Mouse (Mus musculus) frontal cortex, adult (tissue): Measurements from ENCODE around the gene Ly6f.
"Not testable (repeated sequence)": the region's sequence is repeated elsewhere in the genome, so short reads cannot be mapped to it uniquely, and the experiment has no call there.

ENCODE experiments used
- ATAC-seq: cut with Nextera tagmentation; 2 replicates; pipeline ENCODE4 v1.9.2; 2017; ENCODE audit warnings: mild to moderate bottlenecking, moderate library complexity, mixed read lengths; ENCODE audit not compliant: low TSS enrichment

Ly6f gene

DNA sequence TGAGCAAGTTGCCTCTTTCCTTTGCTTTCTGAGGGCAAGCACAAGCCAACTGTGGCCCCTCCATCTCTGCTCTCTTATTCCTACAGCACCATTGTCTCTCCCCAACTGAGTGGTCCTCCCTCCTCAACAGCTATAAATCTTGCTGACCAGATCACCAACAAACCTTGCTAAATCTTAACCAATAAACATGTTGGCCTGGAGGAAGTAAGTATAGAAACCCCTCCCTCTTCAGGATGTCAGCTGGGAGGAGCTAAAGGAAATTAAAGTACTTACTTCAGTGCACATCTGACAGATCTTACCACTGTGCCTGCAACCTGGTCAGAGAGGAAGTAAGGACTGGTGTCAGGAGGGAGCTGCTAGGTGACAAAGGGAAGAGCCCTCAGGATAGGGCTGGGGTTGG, at the start of gene Ly6f:
TSS of gene Ly6f (plus strand) at position 301 of the 400 bp plus-strand sequence.
- no peak for ATAC-seq

DNA sequence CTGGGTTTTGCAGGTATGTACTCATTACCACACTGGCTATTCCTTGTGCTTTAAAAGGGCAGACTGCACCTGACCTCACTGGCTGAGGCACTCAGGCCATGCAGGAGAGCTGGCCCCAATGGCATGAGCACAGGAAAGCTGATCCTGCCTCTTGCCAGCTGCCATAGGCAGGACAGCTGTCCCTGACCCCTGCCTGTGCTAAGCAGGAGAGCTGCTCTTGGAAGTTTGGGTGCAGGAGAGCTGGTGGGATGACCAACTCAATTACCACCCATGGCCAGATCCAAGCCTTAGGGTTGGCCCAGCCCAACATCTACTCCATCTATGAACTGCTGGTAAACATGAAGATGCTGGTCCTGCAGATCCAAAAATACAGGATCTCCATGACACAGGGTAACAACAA, 46.3 kb upstream of the Ly6f start:
- no peak for ATAC-seq

- no peak for ATAC-seq
These were observed 30.4 kb upstream of the Ly6f start for GRCm38 (mm10) chr15:75237736-75238288.

DNA sequence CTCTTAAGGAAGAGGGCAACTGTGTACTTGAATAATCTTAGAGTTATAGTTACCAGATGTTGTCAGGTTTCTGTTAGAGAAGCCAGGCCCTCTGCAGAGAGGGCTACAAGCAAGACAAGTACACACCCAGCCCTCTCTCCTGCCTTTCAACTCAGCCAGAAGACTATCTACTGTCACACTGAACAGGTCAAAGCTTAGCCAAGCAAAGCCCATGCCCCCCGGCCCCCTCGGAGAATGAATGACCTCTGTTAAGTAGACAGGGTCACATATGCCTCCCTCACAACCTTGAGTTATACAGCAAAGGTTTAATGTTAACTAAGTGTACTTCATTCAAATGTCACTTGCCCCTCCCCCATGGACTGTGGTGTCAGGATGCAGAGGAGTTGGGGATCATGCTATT, 27.7 kb upstream of the Ly6f start:
- ATAC-seq = no peak

GRCm38 (mm10) chr15:75242756-75243640, 25.2 kb upstream of the Ly6f start:
- no peak for ATAC-seq

DNA sequence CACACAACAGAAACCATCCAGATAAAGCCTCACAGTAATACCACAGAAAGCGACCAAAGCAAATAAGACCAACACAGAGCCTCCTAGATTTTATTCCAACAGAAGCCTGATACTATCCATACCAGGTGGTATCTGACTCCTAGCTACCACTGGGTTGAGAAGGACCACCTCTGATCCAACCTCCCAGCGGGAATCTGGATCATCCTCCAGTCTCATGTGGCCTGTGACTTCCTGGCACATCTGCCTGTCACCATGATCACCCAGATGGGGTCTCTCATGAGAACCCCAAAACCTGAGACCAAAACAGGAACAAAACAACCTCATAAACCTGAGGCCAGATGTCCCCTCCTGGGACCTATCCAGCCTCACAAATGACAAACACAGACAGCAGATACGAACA, 13.6 kb upstream of the Ly6f start:
- ATAC-seq = no peak

- ATAC-seq = no peak
These were observed 2.4 kb upstream of the Ly6f start for GRCm38 (mm10) chr15:75265863-75266262.

GRCm38 (mm10) chr15:75266626-75267025, 1.6 kb upstream of the Ly6f start:
- no peak for ATAC-seq

- ATAC-seq = no peak
These were observed 952 bp downstream of the Ly6f start for GRCm38 (mm10) chr15:75268916-75269829.

- ATAC-seq = no peak
These were observed 1.9 kb downstream of the Ly6f start for GRCm38 (mm10) chr15:75270169-75270568.

GRCm38 (mm10) chr15:75270691-75271362, 2.6 kb downstream of the Ly6f start:
- ATAC-seq = no peak

- no peak for ATAC-seq
These were observed 3.2 kb downstream of the Ly6f start for GRCm38 (mm10) chr15:75271426-75271825.

DNA sequence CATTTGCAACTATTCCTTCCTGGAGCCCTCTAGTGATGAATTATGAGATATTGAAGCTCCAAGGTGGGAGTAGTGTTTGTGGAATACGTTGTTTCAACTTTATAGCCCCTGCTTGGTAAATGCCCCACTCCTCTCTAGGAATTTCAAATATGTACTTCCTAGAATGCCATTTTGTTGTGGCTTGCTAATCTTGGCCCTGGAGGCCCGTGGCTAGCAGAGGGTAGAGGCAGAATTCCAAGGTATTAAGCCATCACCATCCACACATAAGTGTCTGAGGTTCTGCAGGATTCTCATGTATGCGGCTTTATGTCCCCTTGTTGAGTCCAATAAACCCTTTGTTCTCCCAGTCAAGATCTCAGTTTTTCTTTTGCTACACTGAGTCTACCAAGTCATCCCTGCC, 3.7 kb downstream of the Ly6f start:
- no peak for ATAC-seq

- not testable (repeated sequence) for ATAC-seq
These were observed 13.8 kb downstream of the Ly6f start for GRCm38 (mm10) chr15:75281991-75282390.

DNA sequence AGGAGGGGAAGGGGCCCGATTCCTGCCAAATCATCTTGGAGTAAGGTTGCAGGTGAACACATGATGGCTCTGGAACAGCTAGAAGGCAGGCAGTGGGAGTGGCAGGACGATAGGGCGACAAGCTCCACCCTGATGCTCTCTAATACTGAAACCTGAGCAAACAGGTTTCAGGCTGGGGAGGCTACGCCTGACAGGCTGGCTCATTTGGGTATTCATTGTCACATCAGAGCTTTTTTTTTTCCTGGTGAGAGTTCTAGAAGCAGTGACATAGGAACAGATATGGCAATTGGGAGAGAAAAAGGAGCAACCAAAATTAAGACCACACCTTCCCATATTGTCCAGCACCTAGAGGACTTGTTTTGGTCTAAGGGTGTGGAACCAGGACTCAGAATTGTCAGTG, 18.3 kb downstream of the Ly6f start:
- ATAC-seq = not testable (repeated sequence)

GRCm38 (mm10) chr15:75292377-75292776, 24.2 kb downstream of the Ly6f start:
- no peak for ATAC-seq

- ATAC-seq = no peak
These were observed 25.7 kb downstream of the Ly6f start for GRCm38 (mm10) chr15:75293873-75294385.

GRCm38 (mm10) chr15:75306101-75306500, 37.9 kb downstream of the Ly6f start:
- ATAC-seq = no peak

- no peak for ATAC-seq
These were observed 41.0 kb downstream of the Ly6f start for GRCm38 (mm10) chr15:75309186-75309585.

- ATAC-seq = no peak
These were observed 41.7 kb downstream of the Ly6f start for GRCm38 (mm10) chr15:75309946-75310345.

DNA sequence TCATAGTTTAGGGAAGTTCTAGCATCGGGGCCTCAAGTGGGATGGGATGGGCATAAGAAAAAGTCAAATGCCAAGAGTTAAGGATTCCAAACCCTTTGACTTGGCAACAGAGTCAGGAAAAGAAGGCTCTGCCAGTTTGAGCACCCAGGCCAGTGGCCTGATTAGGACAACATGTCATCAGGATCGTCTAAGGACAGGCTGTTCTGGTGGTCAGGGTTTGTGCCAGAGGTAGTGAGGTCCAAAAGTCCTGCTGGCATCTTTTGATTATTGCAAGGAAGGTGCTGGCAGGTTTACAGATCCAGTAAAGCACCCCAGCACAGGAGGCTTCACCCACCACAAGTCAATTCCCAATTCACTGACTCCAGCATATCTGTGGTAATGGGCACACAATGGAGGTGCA, 46.2 kb downstream of the Ly6f start:
- no peak for ATAC-seq

- ATAC-seq = no peak
These were observed 49.0 kb downstream of the Ly6f start for GRCm38 (mm10) chr15:75317255-75317654.
